Comparison of ENCODE assay signal across 8 mouse cellular contexts in genomic region chr10:128175302-128175701, GRCm38 (mm10). TPM values are rescaled to one million over a fixed set of nuclear protein-coding genes. Genes with fewer than 3 reads are reported as not detected.
DNase-seq lines count a peak whose midpoint lies in the region; ATAC-seq and TF ChIP-seq lines count a peak whose summit lies in the region.

No protein-coding gene starts in this region.

- peak overlapping the region; percentile 93 for H3K9ac ChIP-seq in heart, embryonic 13.5 days
- peak overlapping the region; percentile 82 for H3K9ac ChIP-seq in ES-Bruce4 (ENCODE audit: low read depth, poor library complexity, severe bottlenecking)
- peak overlapping the region; percentile 76 for H3K9ac ChIP-seq in midbrain, embryonic 11.5 days (ENCODE audit: low read length)

- peak overlapping the region; percentile 90 for H3K27ac ChIP-seq in heart, embryonic 13.5 days (replicated peaks)
- H3K27ac ChIP-seq in ES-Bruce4 (ENCODE audit: insufficient read depth, low read length): 0 out of 2 replicates have a peak overlapping the region, but pooled peaks have one; percentile 85
- peak overlapping the region; percentile 90 for H3K27ac ChIP-seq in hindbrain, embryonic 10.5 days
- no peak overlapping the region for H3K27ac ChIP-seq in midbrain, embryonic 11.5 days (ENCODE audit: low read depth, low read length)

- ATAC-seq in heart, embryonic 13.5 days (ENCODE audit: extremely low read depth, insufficient number of reproducible peaks, low FRiP score, low TSS enrichment): no peak
- no peak for ATAC-seq in midbrain, embryonic 11.5 days (ENCODE audit: low FRiP score)

- peak overlapping the region; percentile 90 for H3K4me2 ChIP-seq in heart, embryonic 13.5 days
- peak overlapping the region; percentile 68 for H3K4me2 ChIP-seq in midbrain, embryonic 11.5 days

- no peak for TF ChIP-seq POLR2A in ES-Bruce4 (IDR thresholded peaks at IDR 0.05; ENCODE audit: insufficient read depth, low read length)

- H3K9me3 ChIP-seq in heart, embryonic 13.5 days: no peaks in the 10 kb centered on the region
- no peaks in the 10 kb centered on the region for H3K9me3 ChIP-seq in ES-Bruce4 (replicated peaks; ENCODE audit: control insufficient read depth, insufficient read depth, low read length, poor library complexity, severe bottlenecking)
- H3K9me3 ChIP-seq in hindbrain, embryonic 10.5 days: no peaks in the 10 kb centered on the region
- no peaks in the 10 kb centered on the region for H3K9me3 ChIP-seq in midbrain, embryonic 11.5 days (ENCODE audit: control insufficient read depth, low read length)

- 0 out of 2 replicates have a peak, but pooled peaks cover 6% of the 10 kb centered on the region for H3K36me3 ChIP-seq in heart, embryonic 13.5 days
- no peaks in the 10 kb centered on the region for H3K36me3 ChIP-seq in ES-Bruce4 (ENCODE audit: control insufficient read depth, insufficient read depth, low read length, poor library complexity, severe bottlenecking)
- H3K36me3 ChIP-seq in hindbrain, embryonic 10.5 days: 0 out of 2 replicates have a peak, but pooled peaks cover 4% of the 10 kb centered on the region
- no peaks in the 10 kb centered on the region for H3K36me3 ChIP-seq in midbrain, embryonic 11.5 days (ENCODE audit: control insufficient read depth, insufficient read depth, low read length)

- TF ChIP-seq EP300 in ES-Bruce4 (IDR thresholded peaks at IDR 0.05; ENCODE audit: insufficient read depth, low read depth, low read length): no peak

- DNase-seq in heart, postnatal 14 days: no peak
- no peak for DNase-seq in hindbrain, embryonic 10.5 days (ENCODE audit: low spot score)
- DNase-seq in midbrain, embryonic 11.5 days (ENCODE audit: low spot score, missing footprints): no peak
- DNase-seq in ovary, postnatal 36 days (ENCODE audit: low spot score): no peak
- DNase-seq in adrenal gland, adult 8-10 months: no peak
- no peak for DNase-seq in left cerebral cortex, postnatal 36 days (ENCODE audit: low spot score in 2 of 2)

- no peaks in the 10 kb centered on the region for H3K27me3 ChIP-seq in heart, embryonic 13.5 days (replicated peaks)
- no peaks in the 10 kb centered on the region for H3K27me3 ChIP-seq in ES-Bruce4 (ENCODE audit: control insufficient read depth, insufficient read depth, low read length, poor library complexity, severe bottlenecking)
- no peaks in the 10 kb centered on the region for H3K27me3 ChIP-seq in hindbrain, embryonic 10.5 days (ENCODE audit: insufficient read depth, poor library complexity, severe bottlenecking)
- H3K27me3 ChIP-seq in midbrain, embryonic 11.5 days (ENCODE audit: control insufficient read depth, insufficient read depth, low read length): no peaks in the 10 kb centered on the region

- 6% methylated on average over 3 of the region's 3 CpGs for WGBS in heart, embryonic 13.5 days
- 24% methylated on average over 3 of the region's 3 CpGs for WGBS in hindbrain, embryonic 10.5 days
- 18% methylated on average over 3 of the region's 3 CpGs for WGBS in midbrain, embryonic 11.5 days

- H3K4me1 ChIP-seq in heart, embryonic 13.5 days: peaks cover 41% of the 10 kb centered on the region
- H3K4me1 ChIP-seq in ES-Bruce4 (ENCODE audit: control insufficient read depth, insufficient read depth, low read length): no peaks in the 10 kb centered on the region
- H3K4me1 ChIP-seq in hindbrain, embryonic 10.5 days (replicated peaks): peaks cover 33% of the 10 kb centered on the region
- H3K4me1 ChIP-seq in midbrain, embryonic 11.5 days (ENCODE audit: control insufficient read depth, insufficient read depth, low read length): peaks cover 9% of the 10 kb centered on the region

- TF ChIP-seq CTCF in ES-Bruce4 (IDR thresholded peaks at IDR 0.05; ENCODE audit: low read depth, low read length): no peak

- peak overlapping the region; percentile 66 for H3K4me3 ChIP-seq in heart, embryonic 13.5 days
- peak overlapping the region; percentile 90 for H3K4me3 ChIP-seq in ES-Bruce4 (ENCODE audit: low read depth, low read length)
- peak overlapping the region; percentile 69 for H3K4me3 ChIP-seq in hindbrain, embryonic 10.5 days
- H3K4me3 ChIP-seq in midbrain, embryonic 11.5 days (ENCODE audit: low read depth, low read length): peak overlapping the region; percentile 57

- intact Hi-C loops in heart, postnatal 14 days (cut with DNase I): loop anchor here (2.0 kb wide), 1 partner anchor 23 kb away; no protein-coding TSS in a partner anchor
- intact Hi-C loops in left cerebral cortex, postnatal 36 days (cut with DNase I): loop anchor here (5.0 kb wide), 1 partner anchor 78 kb away; no protein-coding TSS in a partner anchor

RNA-seq across cellular contexts. Expression of gene Rbms2, which starts 4.8 kb away (rescaled TPM):
- 35.4 and 37.3 TPM in 2 replicates for polyA plus RNA-seq in heart, embryonic 13.5 days (2015; fragmentation: Nextera tagmentation; extraction: Ambion mirVana)
- 10 to 100 TPM; 79.3 to 82.2 TPM for total RNA-seq in heart, postnatal 14 days (2021)
- polyA plus RNA-seq in ES-Bruce4 (2011; ENCODE audit: insufficient read depth, insufficient read length, low read depth, missing spikeins): 133 and 137 TPM in 2 replicates
- polyA plus RNA-seq in hindbrain, embryonic 10.5 days (2016; fragmentation: Nextera tagmentation; extraction: Ambion mirVana): 25.7 and 28.6 TPM in 2 replicates
- polyA plus RNA-seq in midbrain, embryonic 11.5 days (2014; fragmentation: Nextera tagmentation; extraction: Ambion mirVana): 19.7 TPM in 2 replicates
- 100 to 1,000 TPM in 2 of 4 experiments, 10 to 100 TPM in 2; 83.6 to 110 (median 99.3) TPM for total RNA-seq in adrenal gland, adult 8-10 months (2022)
- 10 to 100 TPM; 12.1 to 15.6 TPM for total RNA-seq in left cerebral cortex, postnatal 36 days (2021)

RNA-seq across cellular contexts. Expression of gene Gls2, which starts 19.0 kb away (rescaled TPM):
- 0.53 and 0.96 TPM in 2 replicates for polyA plus RNA-seq in heart, embryonic 13.5 days (2015; fragmentation: Nextera tagmentation; extraction: Ambion mirVana)
- under 1 TPM; 0.60 to 0.90 TPM for total RNA-seq in heart, postnatal 14 days (2021)
- polyA plus RNA-seq in ES-Bruce4 (2011; ENCODE audit: insufficient read depth, insufficient read length, low read depth, missing spikeins): 24.3 and 30.9 TPM in 2 replicates
- 0.57 and 0.93 TPM in 2 replicates for polyA plus RNA-seq in hindbrain, embryonic 10.5 days (2016; fragmentation: Nextera tagmentation; extraction: Ambion mirVana)
- polyA plus RNA-seq in midbrain, embryonic 11.5 days (2014; fragmentation: Nextera tagmentation; extraction: Ambion mirVana): 0.72 and 0.82 TPM in 2 replicates
- total RNA-seq in adrenal gland, adult 8-10 months (2022): 1 to 10 TPM; 2.5 to 4.2 (median 3.5) TPM
- total RNA-seq in left cerebral cortex, postnatal 36 days (2021): 10 to 100 TPM; 31.3 to 33.2 TPM

RNA-seq across cellular contexts. Expression of gene Spryd4, which starts 36.3 kb away (rescaled TPM):
- 40.7 and 40.8 TPM in 2 replicates for polyA plus RNA-seq in heart, embryonic 13.5 days (2015; fragmentation: Nextera tagmentation; extraction: Ambion mirVana)
- 10 to 100 TPM; 40.5 to 43.3 TPM for total RNA-seq in heart, postnatal 14 days (2021)
- polyA plus RNA-seq in ES-Bruce4 (2011; ENCODE audit: insufficient read depth, insufficient read length, low read depth, missing spikeins): 21.8 and 21.9 TPM in 2 replicates
- 27.3 and 27.5 TPM in 2 replicates for polyA plus RNA-seq in hindbrain, embryonic 10.5 days (2016; fragmentation: Nextera tagmentation; extraction: Ambion mirVana)
- polyA plus RNA-seq in midbrain, embryonic 11.5 days (2014; fragmentation: Nextera tagmentation; extraction: Ambion mirVana): 25.7 and 27.5 TPM in 2 replicates
- total RNA-seq in adrenal gland, adult 8-10 months (2022): 10 to 100 TPM; 15.3 to 17.3 (median 16.9) TPM
- total RNA-seq in left cerebral cortex, postnatal 36 days (2021): 10 to 100 TPM in 1 of 2 experiments, 1 to 10 TPM in 1; 9.2 to 10.2 TPM

RNA-seq across cellular contexts. Expression of gene Mip, which starts 50.3 kb away (rescaled TPM):
- polyA plus RNA-seq in heart, embryonic 13.5 days (2015; fragmentation: Nextera tagmentation; extraction: Ambion mirVana): not detected in 2 replicates
- not detected for total RNA-seq in heart, postnatal 14 days (2021)
- 0.37 and 0.62 TPM in 2 replicates for polyA plus RNA-seq in ES-Bruce4 (2011; ENCODE audit: insufficient read depth, insufficient read length, low read depth, missing spikeins)
- polyA plus RNA-seq in hindbrain, embryonic 10.5 days (2016; fragmentation: Nextera tagmentation; extraction: Ambion mirVana): 0.22 and 0.24 TPM in 2 replicates
- polyA plus RNA-seq in midbrain, embryonic 11.5 days (2014; fragmentation: Nextera tagmentation; extraction: Ambion mirVana): 0.12 TPM in 1 of 2 replicates, not detected in the other
- not detected for total RNA-seq in adrenal gland, adult 8-10 months (2022)
- total RNA-seq in left cerebral cortex, postnatal 36 days (2021): not detected

RNA-seq across cellular contexts. Expression of gene Timeless, which starts 56.6 kb away (rescaled TPM):
- 32.2 and 34.0 TPM in 2 replicates for polyA plus RNA-seq in heart, embryonic 13.5 days (2015; fragmentation: Nextera tagmentation; extraction: Ambion mirVana)
- 10 to 100 TPM in 1 of 2 experiments, 1 to 10 TPM in 1; 6.6 to 11.1 TPM for total RNA-seq in heart, postnatal 14 days (2021)
- 57.7 and 64.1 TPM in 2 replicates for polyA plus RNA-seq in ES-Bruce4 (2011; ENCODE audit: insufficient read depth, insufficient read length, low read depth, missing spikeins)
- polyA plus RNA-seq in hindbrain, embryonic 10.5 days (2016; fragmentation: Nextera tagmentation; extraction: Ambion mirVana): 65.9 and 89.7 TPM in 2 replicates
- polyA plus RNA-seq in midbrain, embryonic 11.5 days (2014; fragmentation: Nextera tagmentation; extraction: Ambion mirVana): 48.1 and 52.5 TPM in 2 replicates
- 10 to 100 TPM in 2 of 4 experiments, 1 to 10 TPM in 2; 8.0 to 14.4 (median 11.1) TPM for total RNA-seq in adrenal gland, adult 8-10 months (2022)
- total RNA-seq in left cerebral cortex, postnatal 36 days (2021): 1 to 10 TPM; 5.6 to 5.9 TPM

Comparison
In these comparisons a context has a peak if more than half of its experiments do, and no peak if none do; other contexts are left out.
1. RNA of gene Gls2, which starts 19.0 kb away (polyA plus RNA-seq): 24.3 to 30.9 TPM in ES-Bruce4; 0.57 to 0.93 TPM in hindbrain, embryonic 10.5 days, 0.72 to 0.82 TPM in midbrain, embryonic 11.5 days and 0.53 to 0.96 TPM in heart, embryonic 13.5 days; every median in the first group is over 10 times any median in the second.
2. Peak in every context shown above with its lines, with median percentiles within 50 percentile points of each other: H3K4me3 ChIP-seq and H3K9ac ChIP-seq.